Mouse (Mus musculus): ENCODE results near the gene Eif2b3.

The Eif2b3 gene

DNA sequence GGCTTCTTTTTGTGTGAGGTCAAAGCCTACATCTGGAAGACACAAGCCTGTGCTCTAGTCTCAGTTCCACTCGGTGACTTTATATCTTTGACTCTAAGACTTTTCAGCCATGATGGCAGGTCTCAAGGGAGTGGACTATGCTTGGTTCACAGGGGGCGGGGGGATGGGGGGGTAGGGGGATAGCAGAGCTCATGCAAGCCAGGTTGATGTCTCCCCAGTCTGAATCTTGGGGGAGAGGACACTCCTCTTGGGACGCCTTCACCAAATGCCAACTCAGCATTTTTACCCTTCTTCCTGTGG is 105.0 kb downstream of the Eif2b3 start:
- no peak for DNase-seq (ENCODE audit: low spot score)

DNA sequence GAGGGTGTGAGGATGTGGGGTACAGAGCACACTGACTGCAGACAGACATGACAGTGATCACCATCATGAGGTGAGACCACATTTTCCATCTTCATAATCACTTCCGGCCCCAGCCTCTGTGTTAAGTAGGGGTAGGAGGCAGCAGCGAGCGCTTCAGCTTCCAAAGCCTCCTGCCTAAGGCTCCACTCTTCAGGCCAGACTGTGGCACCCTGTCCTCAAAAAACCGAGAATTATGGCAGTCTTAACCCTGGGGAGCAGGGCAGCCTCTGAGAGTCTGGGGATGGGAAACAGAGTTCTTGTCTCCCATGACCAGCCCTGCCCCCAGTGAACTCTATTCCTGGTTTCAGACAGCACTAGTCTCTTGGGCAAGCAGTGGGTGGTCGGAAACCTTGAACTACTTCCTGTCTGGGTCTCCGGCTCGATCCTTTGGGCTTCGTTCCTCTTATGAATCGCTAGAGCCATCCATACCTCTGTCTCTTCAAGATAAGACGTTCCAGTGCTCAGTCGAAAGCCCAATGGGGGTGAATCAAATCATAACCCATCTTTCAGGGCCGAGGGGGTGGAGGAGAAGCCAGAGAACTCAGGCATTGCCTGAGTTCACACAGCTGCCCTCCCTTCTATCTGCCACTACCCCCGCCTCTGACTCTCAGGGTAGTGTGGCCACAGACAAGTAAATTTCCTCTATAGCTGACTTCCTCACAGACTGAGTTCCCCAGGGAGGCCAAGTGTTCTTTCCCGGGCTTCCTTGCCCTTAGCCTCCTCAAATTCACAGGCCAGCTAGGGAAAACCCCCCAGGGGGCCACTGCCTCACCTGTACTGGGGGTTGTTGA is 105.5 kb downstream of the Eif2b3 start:
- peak; percentile 23 for DNase-seq (ENCODE audit: low spot score)

DNA sequence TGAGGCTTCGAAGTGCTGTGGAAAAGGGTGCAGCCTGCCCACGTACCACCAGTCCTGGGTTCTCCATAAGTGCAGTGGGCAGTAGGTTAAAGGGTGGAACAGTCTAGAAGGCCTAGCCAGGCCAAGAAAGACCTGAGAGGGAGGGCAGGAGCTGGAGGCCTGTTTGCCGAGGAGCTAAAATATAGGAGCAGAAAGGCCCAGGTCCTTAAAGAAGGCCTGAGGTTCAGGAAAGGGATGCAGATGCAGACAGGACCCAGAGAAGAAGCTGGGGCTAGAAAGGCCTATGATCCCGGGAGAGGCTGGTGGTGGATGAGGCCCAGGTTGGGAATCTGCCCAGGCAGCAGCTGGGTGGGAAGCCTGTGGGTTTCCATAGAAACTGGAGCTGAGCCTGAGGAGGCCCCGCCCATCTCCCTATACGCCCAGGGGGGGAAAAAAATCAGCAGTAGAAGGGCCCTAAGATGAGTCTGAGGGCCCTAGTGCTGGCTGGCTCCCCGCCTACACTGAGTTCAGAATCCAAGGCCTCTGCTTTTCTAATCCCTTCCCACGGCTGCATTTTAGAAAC is 106.2 kb downstream of the Eif2b3 start, which contains the start of gene Btbd19:
Gene Btbd19 (minus strand): TSS at position 378 of the 562 bp plus-strand sequence.
- peak; percentile 57 for DNase-seq (ENCODE audit: low spot score)

DNA sequence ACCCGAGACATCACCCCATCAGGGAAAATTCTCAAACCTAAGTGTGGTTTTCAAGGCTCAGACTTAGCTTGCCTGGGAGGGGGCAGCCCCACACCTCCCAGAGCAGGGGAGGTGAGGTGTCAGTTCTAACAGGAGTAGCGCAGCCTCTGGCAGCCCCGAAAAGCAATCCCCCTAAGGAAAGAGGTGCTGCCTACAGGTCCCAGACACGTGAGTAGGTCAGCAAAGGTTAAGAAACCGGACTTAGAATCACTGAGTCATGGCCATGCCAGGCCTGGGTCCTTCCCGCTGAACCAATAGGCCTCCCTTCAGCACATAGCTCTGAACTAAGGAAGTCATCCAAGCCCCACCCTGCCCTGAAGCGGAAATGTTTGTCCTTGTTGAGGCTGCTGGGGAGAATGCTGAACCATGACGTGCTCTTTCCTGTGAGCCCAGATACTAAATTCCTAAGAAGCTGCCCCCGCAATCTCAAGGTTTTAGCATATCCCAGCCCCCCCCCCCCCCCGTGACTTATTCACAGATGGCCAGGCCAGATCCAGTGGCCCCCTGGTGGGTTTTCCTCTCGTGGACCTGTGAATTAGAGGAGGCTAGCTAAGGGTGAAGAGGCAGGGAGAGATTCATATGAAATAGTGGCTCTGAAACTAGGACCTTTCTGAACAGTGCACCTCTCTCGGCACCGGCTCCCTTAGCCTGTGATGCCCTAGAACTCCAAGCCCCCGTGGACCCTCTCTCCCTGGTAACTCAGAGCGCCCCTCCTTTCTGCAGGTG is 106.9 kb downstream of the Eif2b3 start:
- DNase-seq (ENCODE audit: low spot score) = no peak

DNA sequence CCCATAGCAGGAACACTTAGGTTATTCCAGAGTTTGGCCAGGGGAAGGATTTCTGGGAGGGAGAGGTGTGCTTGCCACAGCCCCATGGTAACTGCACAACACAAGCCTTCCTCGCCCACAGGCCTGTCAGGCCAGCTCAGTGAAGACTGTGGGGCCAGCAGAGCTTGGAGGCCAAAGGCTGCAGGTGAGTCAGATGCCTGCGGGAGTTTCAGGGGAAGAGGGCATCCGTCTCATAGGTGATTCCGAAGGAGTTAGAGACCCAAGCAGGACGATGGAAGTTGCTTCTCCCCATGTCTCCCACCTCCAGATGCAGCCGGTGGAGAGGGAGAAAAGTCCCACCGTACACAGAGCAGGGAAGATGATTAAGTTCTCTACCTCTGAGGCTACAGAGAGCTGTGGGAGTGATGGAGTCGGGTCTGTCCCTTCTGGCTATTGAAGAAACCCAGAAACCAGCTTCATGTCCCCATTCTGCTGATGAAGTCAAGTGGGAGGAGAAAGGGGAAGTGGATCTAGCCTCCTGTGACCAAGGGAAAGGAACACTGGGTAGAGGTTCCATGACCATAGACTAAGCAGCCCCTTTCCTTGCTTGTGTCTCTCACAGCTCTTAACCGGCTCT is 107.6 kb downstream of the Eif2b3 start, which contains the start of gene Tctex1d4:
Gene Tctex1d4 (plus strand): TSS at position 120 of the 616 bp plus-strand sequence.
- no peak for DNase-seq (ENCODE audit: low spot score)

DNA sequence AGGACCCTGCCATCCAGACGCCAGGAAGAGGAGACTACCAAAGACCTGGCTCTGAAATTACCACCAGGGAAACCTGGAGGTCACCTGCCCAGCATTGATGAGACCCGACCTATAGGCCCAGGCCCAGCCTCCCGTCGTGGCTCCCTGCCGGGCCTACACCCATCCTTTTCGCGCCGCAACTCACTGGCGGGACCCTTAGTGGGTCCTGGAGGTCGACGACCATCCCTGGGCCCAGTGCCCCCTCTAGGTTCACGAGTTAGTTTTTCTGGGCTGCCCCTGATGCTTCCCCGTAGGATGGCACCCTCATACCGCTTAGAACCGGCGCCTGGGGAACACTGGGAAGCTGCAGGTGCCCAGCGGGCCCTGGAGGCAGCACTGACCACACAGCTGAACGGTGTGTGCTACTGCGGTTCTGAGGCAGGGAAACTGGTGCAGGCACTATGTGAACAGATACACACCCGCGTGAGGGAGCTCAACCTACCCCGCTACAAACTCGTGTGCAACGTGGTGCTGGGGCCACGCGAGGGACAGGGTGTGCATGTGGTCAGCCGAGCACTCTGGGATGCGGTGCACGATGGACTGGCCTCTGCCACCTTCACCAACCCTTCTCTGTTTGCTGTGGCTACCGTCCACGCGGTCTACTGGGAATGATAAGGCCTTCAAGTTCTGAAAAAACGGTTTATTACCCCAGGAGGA is 108.9 kb downstream of the Eif2b3 start:
- no peak for DNase-seq (ENCODE audit: low spot score)

DNA sequence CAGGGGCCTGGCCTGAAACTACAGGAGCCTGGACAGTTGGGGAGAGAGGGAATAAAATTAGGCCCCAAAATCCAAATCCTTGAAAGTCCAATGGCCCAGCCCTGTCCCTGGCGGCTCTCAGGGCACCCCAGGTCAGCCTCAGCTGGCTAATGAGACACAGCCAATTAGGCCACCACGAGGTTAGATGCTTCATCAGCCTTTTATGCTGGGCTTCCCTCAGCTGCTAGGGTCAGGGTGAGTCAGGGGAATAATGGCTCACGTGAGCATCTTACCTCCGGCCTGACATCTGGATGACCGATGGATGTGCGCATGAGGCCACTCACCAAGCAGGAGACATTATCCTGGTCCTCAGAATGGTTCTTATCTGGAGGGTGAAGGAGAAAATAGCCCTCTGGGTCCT is 111.6 kb downstream of the Eif2b3 start:
- DNase-seq (ENCODE audit: low spot score) = no peak

DNA sequence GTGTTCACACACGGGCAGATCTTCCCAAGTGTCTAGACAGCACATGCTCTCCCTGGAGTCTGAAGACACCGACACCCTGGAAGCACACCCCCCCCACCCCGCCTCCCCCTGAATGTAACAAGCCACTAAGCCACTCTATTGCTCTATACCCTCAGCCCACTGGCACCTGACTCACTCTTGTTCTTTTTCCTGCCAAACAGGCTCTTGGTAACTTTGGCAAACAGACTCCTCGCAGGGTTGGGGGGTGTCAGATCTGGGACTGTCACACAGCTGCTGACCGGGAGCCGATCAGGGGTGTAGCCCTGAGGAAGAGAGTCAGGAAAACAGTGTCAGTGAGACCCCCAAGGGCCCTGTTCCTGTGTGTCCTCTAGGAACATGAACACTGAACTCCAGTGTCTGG is 112.0 kb downstream of the Eif2b3 start:
- no peak for DNase-seq (ENCODE audit: low spot score)

DNA sequence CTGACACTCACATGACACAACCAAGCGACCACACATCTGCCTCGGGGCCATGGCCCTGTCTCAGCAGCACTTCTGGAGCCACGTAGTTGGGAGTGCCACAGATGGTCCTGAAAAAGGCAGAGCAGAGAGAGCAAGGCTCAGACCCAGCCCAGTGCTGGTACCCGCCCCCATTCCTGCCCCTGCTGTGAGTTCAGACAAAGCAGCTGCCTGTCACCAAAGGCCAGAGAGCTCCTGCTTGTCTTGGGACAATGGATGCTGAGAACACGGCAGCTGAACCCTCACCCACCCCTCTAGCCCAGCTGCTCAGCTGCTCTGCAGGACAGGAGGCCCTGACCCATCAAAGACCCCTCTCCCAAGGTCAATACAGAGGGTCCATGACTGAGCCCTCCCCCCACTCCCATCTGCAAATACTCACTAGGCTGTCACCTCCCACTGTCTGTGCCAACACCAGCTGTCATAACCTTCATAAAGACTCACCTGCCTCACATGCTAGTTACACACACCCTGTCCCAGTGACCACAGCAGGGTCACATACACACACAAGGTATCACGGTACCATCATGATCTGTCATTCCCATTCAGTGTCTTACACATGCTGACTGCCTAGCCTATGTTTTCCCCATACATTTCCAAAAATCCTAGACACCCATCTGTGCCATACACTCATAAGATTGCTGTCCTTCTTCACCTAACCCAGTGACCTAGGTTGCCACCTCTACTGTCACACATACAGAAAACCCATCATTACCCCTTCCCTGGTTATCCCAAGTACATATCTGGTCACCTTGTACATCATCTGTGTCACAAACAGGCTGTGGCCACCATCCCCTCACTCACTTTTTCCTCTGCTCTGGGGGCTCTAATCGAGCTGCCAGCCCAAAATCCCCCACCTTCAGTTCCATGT is 112.9 kb downstream of the Eif2b3 start:
- no peak for DNase-seq (ENCODE audit: low spot score)

DNA sequence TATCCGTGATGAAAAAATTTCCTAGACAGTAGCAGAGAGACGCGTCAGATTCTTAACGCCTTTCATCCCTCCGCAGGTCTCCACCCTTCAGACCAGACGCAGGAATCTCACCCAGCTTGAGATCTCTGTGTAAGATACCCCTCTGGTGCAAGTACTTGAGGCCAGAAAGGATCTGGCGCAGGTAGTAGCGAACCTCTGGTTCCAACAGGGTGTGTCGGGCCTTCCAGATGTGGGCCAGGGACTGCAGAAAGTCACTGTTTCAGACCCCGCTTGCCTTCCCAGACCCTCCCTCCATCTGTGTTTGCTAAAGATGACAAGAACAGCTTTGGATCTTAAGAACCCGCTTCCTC is 113.6 kb downstream of the Eif2b3 start:
- no peak for DNase-seq (ENCODE audit: low spot score)

DNA sequence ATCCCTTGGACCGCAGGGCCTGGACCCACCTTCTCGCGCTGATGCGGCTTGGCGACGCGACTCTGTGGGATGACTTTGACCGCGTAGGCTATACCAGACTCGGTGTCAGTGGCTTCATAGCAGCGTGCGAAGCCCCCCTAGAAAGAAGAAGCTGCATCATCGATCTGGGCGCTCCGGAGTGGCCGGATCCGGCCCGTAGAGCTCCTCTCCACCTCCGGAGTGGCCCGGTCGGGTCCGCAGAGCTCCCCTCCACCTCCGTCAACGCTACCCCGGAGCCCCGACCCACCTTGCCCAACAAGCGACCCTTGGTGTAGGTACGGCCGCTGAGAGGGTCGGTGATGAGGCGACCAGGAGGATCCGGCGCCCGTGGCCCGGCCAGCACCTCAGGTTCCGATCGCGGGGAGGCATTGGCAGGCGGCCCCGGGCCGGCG is 114.2 kb downstream of the Eif2b3 start:
- no peak for DNase-seq (ENCODE audit: low spot score)

DNA sequence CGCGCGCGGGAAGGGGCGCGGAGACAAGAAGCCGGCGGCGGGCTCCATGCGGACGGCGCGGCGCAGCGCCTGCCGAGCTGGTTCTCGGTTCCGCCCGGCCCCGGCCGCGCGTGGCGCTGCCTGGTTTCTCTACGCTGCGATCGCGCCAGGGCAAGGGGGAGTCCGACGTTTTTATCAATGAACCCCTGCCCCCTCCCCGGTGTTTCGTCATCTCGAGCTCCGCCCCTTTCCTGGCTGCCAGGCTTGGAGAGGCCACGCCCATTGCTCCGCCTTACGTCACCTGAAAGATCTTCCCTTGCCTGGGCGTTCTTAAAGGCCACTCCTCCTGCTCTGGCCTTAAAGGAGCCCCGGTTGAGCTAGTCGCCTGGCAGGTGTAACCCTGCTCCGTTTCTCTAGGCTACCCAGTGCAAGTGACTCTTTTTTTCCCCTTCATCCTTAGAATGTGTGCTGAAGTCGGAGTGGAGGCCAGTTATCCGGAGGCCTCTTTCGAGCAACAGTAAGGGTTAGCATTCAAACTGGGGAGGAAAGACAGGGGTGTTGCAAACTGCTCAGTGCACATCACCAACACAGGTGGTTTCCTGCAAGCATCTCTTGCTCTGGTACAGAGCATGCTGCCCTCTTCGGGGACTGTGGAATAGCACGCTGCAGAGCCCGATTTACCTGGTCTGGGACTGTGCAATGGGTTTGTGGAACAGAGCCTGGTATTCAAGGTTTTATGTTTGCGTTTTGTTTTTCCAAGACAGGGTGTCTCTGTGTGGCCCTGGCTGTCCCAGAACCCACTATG is 114.8 kb downstream of the Eif2b3 start, which contains the start of gene Plk3:
Gene Plk3 (minus strand): TSS at position 147 of the 784 bp plus-strand sequence.
- DNase-seq (ENCODE audit: low spot score) = peak; percentile 88

DNA sequence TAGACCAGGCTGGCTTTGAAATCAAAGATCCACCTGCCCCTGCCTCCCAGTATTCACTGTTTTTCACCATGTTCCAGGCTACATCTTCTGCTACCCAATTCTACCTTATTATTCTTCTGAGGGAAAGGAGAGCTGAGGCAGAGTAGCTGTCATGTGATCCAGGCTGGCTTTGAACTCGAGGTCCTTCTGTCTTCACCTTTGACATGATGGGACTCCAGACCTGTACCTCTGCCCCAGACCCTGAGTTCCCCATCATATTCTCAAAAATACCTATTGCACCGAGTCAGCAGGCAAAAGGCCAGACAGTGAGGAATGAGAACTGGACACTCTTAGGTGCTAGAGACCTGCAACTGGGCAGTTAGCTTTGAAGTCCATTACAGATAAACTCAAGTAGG is 115.4 kb downstream of the Eif2b3 start:
- DNase-seq (ENCODE audit: low spot score) = no peak

DNA sequence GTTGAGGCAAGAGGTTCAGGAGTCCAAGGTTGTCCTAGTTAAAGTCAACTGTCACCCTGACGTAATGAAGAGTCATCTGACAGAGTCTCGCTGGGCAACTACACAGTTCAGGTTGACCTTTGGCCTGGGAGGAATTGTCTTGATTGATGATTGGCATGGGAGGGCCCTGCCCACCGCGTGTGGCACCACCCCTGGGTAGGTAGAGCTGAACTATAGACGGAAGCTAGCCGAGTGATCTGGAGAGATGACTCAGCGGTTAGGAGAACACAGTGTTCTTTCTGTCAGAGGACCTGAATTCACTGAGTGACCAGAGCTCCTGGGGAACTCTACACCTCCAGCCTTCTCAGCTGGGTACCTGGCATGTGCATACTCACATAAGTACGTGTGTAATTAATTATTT is 116.8 kb downstream of the Eif2b3 start:
- DNase-seq (ENCODE audit: low spot score) = no peak

All from ovary, postnatal 10 days (tissue).